Mouse (Mus musculus): ENCODE measurements at regions not wholly inside any gene's neighbourhood (a gene's known extent, or its start where the extent isn't known, plus 50 kb on each side); places are given as distances from the start of the nearest gene placed in this dataset.

DNA sequence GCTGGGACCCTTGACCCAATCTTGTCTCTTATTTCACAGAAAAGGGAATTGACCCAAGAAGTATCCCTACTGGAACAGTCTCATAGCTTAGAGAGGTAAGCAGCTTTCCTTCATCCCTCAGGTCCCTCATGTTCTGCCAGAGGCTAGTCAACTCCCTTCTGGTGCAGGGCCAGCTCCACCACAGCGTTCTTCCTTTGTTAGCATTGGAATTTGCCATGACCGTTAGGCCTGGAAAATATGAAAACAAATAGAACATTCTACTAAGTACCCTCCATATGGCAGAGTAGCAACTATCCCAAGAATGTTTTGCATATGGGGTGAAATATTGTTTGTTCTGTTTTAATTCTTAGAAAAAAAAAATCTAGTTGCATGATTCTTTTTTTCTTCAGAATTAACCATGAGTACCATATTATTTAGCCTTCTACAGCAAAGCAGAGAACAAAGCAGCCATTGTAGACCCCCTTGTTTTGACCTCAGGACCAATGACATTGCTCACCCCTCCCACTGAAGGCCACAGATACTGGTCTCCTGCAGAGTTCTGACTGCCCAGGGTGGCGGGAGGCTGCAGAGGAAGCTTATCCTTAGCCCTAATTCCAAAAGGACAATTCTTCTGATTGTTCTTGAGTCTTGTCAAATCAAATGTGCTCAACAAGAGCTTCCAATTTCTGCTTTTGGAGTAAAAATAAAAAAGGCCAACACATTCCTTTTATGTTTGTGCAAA lies 78.1 kb upstream of the Ehbp1 start:
- no peaks in the 10 kb centered on the region for H3K27me3 ChIP-seq (ENCODE audit: control insufficient read depth, insufficient read depth, low read length)
- no peak overlapping the region for H3K9ac ChIP-seq (ENCODE audit: low read length)
- no peaks in the 10 kb centered on the region for H3K9me3 ChIP-seq (replicated peaks; ENCODE audit: control insufficient read depth, low read length)
- 69% methylated on average over 3 of the region's 3 CpGs for WGBS
- H3K27ac ChIP-seq (ENCODE audit: low read length), result no peak overlapping the region
- H3K4me3 ChIP-seq (ENCODE audit: low read length), result no peak overlapping the region
- H3K4me1 ChIP-seq (ENCODE audit: control insufficient read depth, insufficient read depth, low read length), result no peaks in the 10 kb centered on the region
- no peak for ATAC-seq (replicated peaks; ENCODE audit: extremely low read depth, insufficient read depth, low FRiP score)
- no peak overlapping the region for H3K4me2 ChIP-seq (ENCODE audit: low read depth, low read length)
- no peaks in the 10 kb centered on the region for H3K36me3 ChIP-seq (ENCODE audit: control insufficient read depth, insufficient read depth)

DNA sequence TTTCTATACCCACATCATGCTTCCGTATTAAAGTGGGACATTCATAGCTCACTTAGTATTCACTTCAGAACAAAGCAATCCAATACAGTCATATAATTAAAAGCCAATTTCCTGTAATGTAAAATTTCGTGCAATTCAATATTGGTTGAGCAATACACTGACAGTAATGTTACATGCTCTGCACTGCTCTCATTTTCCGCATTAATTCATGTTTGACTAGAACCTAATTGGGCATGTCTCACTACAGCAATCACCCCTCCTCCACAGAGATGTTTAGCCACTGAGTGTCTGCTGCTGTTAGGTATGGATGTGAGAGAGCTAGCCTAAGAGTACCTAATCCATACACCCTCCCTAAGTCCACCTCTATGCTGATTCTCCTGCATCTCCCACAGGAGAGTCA lies 79.7 kb upstream of the Ehbp1 start:
- H3K4me2 ChIP-seq (ENCODE audit: low read depth, low read length), result no peak overlapping the region
- H3K9me3 ChIP-seq (replicated peaks; ENCODE audit: control insufficient read depth, low read length), result no peaks in the 10 kb centered on the region
- H3K27ac ChIP-seq (ENCODE audit: low read length), result no peak overlapping the region
- no peak overlapping the region for H3K9ac ChIP-seq (ENCODE audit: low read length)
- no peak for ATAC-seq (replicated peaks; ENCODE audit: extremely low read depth, insufficient read depth, low FRiP score)
- H3K4me1 ChIP-seq (ENCODE audit: control insufficient read depth, insufficient read depth, low read length), result no peaks in the 10 kb centered on the region
- no peak overlapping the region for H3K4me3 ChIP-seq (ENCODE audit: low read length)
- WGBS, result 88% methylated on average over 3 of the region's 3 CpGs
- no peaks in the 10 kb centered on the region for H3K36me3 ChIP-seq (ENCODE audit: control insufficient read depth, insufficient read depth)
- no peaks in the 10 kb centered on the region for H3K27me3 ChIP-seq (ENCODE audit: control insufficient read depth, insufficient read depth, low read length)

DNA sequence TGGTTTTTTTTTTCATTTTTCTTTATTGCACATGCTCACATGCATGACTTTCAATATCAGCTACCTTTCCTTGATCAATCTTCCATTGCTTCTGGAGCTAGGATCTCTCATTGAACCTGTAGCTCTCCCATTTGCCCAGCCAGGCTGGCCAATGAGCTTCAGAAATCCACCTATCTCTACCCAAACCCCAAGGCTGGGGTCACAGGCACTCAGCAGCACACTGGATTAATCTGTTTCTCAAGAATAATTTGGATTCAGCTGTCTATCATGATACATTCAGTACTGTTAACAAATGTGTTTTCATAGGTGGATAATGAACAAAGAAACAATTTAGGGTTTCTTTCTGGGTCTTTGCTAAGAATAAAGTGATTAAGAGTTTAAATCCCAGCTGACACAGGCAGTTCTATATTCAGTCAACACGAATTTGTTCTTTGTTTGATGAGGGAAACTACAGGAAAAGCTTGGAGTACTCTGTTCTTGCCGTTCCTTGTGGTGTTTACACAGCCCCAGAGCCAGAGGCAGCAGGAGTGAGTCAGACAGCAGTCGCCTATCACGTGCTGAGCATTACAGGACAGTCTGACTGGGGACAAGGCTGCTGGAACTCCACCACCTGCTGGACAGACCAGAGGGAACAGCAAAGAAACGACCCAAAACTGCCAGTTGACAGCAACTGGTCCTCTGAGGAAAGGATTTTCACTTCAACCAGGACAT lies 74.6 kb upstream of the Tmem17 start:
- no peak overlapping the region for H3K4me2 ChIP-seq (ENCODE audit: low read depth, low read length)
- peak overlapping the region; percentile 51; the same call in 1 of the 2 replicates for H3K27ac ChIP-seq (ENCODE audit: low read length)
- no peak overlapping the region for H3K9ac ChIP-seq (ENCODE audit: low read length)
- WGBS, result 6% methylated on average over 5 of the region's 5 CpGs
- no peaks in the 10 kb centered on the region for H3K9me3 ChIP-seq (replicated peaks; ENCODE audit: control insufficient read depth, low read length)
- ATAC-seq (replicated peaks; ENCODE audit: extremely low read depth, insufficient read depth, low FRiP score), result peak; percentile 93
- H3K4me3 ChIP-seq (ENCODE audit: low read length), result no peak overlapping the region
- no peaks in the 10 kb centered on the region for H3K36me3 ChIP-seq (ENCODE audit: control insufficient read depth, insufficient read depth)
- no peaks in the 10 kb centered on the region for H3K27me3 ChIP-seq (ENCODE audit: control insufficient read depth, insufficient read depth, low read length)
- H3K4me1 ChIP-seq (ENCODE audit: control insufficient read depth, insufficient read depth, low read length), result peaks cover 20% of the 10 kb centered on the region

DNA sequence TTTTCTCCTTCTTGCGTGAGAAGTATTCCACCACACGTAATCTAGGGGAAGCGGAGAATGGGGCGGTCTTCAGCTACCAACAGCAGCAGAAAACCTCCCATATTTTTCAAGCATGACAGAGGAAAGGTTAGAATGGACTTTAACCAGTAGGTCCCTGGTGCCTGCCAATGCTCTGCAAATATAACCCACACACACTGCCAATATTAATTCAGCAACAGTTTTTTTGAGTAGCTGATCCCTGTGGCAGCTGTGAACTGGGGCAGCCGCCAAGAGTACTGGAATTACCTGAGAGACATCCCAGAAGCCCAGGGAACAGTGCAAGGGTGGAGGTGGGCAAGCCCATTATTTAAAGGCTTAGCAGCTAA lies 74.1 kb upstream of the Tmem17 start:
- no peak for ATAC-seq (replicated peaks; ENCODE audit: extremely low read depth, insufficient read depth, low FRiP score)

DNA sequence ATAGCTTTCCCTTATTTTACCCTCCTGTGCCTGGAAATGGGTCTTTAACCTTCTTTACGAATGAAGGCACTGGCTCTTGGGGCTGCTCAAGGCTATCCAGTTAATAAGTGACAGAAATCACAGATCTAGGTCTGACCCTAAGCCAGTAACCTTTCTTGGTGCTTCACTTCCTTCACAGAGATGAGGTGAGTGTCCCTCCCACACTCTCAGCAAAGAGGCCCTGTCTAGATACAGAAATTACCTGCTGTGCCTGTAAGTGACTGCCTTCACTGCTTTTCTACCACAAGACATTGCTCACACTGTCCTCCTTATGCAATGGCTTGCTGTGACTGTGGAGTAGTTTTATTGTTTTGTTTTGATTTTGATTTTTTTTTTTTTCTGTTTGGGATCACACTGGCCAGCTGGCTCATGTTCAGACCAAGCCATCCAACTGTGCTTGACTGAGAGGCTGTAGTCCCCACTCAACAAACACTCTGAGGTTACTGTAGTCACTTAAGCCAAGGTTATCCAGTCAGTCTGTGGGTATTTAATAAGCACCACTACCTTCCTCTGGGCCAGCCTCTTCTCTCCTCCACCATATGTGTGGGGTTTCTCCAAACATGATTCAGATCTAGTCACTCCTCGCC lies 73.3 kb upstream of the Tmem17 start:
- Histone ChIP-seq H3K9ac (ENCODE audit: low read length) (no peak overlapping the region), H3K27ac (ENCODE audit: low read length) (0 out of 2 replicates have a peak overlapping the region, but pooled peaks have one; percentile 27), H3K4me1 (ENCODE audit: control insufficient read depth, insufficient read depth, low read length) (peaks cover 20% of the 10 kb centered on the region), H3K9me3 (replicated peaks; ENCODE audit: control insufficient read depth, low read length) (no peaks in the 10 kb centered on the region), H3K4me3 (ENCODE audit: low read length) (no peak overlapping the region), H3K4me2 (ENCODE audit: low read depth, low read length) (no peak overlapping the region), H3K36me3 (ENCODE audit: control insufficient read depth, insufficient read depth) (no peaks in the 10 kb centered on the region), H3K27me3 (ENCODE audit: control insufficient read depth, insufficient read depth, low read length) (no peaks in the 10 kb centered on the region)
- WGBS, result 73% methylated on average over 2 of the region's 2 CpGs
- ATAC-seq (replicated peaks; ENCODE audit: extremely low read depth, insufficient read depth, low FRiP score), result no peak

More for the DNA sequence above, 74.1 kb upstream of the Tmem17 start:
- H3K9ac ChIP-seq (ENCODE audit: low read length), result no peak overlapping the region
- no peaks in the 10 kb centered on the region for H3K27me3 ChIP-seq (ENCODE audit: control insufficient read depth, insufficient read depth, low read length)
- H3K36me3 ChIP-seq (ENCODE audit: control insufficient read depth, insufficient read depth), result no peaks in the 10 kb centered on the region
- peaks cover 20% of the 10 kb centered on the region for H3K4me1 ChIP-seq (ENCODE audit: control insufficient read depth, insufficient read depth, low read length)
- H3K9me3 ChIP-seq (replicated peaks; ENCODE audit: control insufficient read depth, low read length), result no peaks in the 10 kb centered on the region
- no peak overlapping the region for H3K4me2 ChIP-seq (ENCODE audit: low read depth, low read length)
- peak overlapping the region; percentile 51; the same call in 1 of the 2 replicates for H3K27ac ChIP-seq (ENCODE audit: low read length)
- 70% methylated on average over 5 of the region's 5 CpGs for WGBS
- no peak overlapping the region for H3K4me3 ChIP-seq (ENCODE audit: low read length)

DNA sequence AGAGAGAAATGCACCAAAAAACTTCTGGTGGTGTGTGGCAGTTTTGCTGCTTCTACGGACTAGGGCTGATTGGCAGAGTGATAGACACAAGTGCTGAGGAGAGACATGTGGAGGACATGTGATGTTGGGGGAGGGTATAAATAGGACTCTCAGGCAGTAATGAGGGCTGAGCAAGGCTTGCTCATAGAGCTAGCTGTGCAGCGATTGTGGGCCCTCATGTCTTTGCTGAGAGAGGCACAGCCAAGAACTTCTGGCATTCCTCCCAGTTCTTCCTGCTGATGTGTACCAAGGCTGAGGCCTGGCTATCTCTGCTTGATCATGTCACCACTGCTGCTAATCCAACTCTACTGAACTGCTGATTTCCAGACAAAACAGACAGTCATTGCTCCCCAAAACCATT lies 71.4 kb upstream of the Tmem17 start:
- H3K4me2 ChIP-seq (ENCODE audit: low read depth, low read length), result no peak overlapping the region
- H3K36me3 ChIP-seq (ENCODE audit: control insufficient read depth, insufficient read depth), result no peaks in the 10 kb centered on the region
- no peak overlapping the region for H3K4me3 ChIP-seq (ENCODE audit: low read length)
- peak overlapping the region; percentile 80 for H3K27ac ChIP-seq (ENCODE audit: low read length)
- no peaks in the 10 kb centered on the region for H3K9me3 ChIP-seq (replicated peaks; ENCODE audit: control insufficient read depth, low read length)
- H3K9ac ChIP-seq (ENCODE audit: low read length), result no peak overlapping the region
- WGBS, result 34% methylated on average over 2 of the region's 2 CpGs
- H3K4me1 ChIP-seq (ENCODE audit: control insufficient read depth, insufficient read depth, low read length), result peaks cover 20% of the 10 kb centered on the region
- H3K27me3 ChIP-seq (ENCODE audit: control insufficient read depth, insufficient read depth, low read length), result no peaks in the 10 kb centered on the region
- peak; percentile 68 for ATAC-seq (replicated peaks; ENCODE audit: extremely low read depth, insufficient read depth, low FRiP score)

DNA sequence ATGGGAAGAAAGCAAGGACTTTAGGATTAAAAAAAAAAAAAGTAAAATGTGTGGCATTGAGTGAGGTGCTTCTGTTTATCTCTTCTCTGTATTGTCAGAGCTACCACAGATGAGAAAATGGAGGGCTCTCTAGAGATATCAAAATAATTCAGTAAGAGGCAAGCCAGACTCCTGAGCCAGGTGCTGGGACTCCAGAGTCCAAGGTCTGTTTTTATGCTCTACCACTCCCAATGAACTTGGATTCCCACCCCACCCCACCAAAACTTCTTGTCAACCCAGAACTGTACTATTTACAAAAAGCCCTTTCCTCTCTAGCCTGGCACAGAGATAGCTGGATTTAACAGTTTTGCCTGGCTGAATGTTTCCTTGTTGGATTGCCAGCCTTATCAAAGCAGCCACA lies 58.7 kb upstream of the Tmem17 start:
- no peak overlapping the region for H3K4me3 ChIP-seq (ENCODE audit: low read length)
- no peaks in the 10 kb centered on the region for H3K27me3 ChIP-seq (ENCODE audit: control insufficient read depth, insufficient read depth, low read length)
- H3K27ac ChIP-seq (ENCODE audit: low read length), result no peak overlapping the region
- H3K4me1 ChIP-seq (ENCODE audit: control insufficient read depth, insufficient read depth, low read length), result no peaks in the 10 kb centered on the region
- no peaks in the 10 kb centered on the region for H3K36me3 ChIP-seq (ENCODE audit: control insufficient read depth, insufficient read depth)
- no peak for ATAC-seq (replicated peaks; ENCODE audit: extremely low read depth, insufficient read depth, low FRiP score)
- H3K9ac ChIP-seq (ENCODE audit: low read length), result no peak overlapping the region
- no peaks in the 10 kb centered on the region for H3K9me3 ChIP-seq (replicated peaks; ENCODE audit: control insufficient read depth, low read length)
- no peak overlapping the region for H3K4me2 ChIP-seq (ENCODE audit: low read depth, low read length)

DNA sequence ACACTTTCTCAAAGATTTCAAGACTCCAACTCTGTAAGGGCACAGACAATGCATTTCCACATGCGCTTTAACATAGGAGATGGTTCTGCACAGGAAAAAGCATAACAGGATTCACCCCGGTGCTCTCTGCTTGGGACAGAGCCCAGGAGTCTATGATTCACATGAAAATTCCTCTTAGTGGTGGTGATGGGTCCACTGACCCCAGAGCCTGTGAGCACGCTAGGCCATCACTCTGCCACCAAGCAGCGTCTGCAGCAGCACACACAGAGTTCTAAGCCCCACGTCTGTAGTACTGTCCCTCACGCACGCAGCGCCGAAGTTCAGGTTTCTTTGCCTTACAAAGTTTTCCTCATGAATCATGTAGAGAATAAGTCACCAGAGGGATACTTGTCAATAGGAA lies 55.6 kb upstream of the Tmem17 start:
- Histone ChIP-seq H3K27me3 (ENCODE audit: control insufficient read depth, insufficient read depth, low read length) (no peaks in the 10 kb centered on the region), H3K4me3 (ENCODE audit: low read length) (no peak overlapping the region), H3K9me3 (replicated peaks; ENCODE audit: control insufficient read depth, low read length) (no peaks in the 10 kb centered on the region), H3K36me3 (ENCODE audit: control insufficient read depth, insufficient read depth) (no peaks in the 10 kb centered on the region), H3K27ac (ENCODE audit: low read length) (no peak overlapping the region), H3K4me1 (ENCODE audit: control insufficient read depth, insufficient read depth, low read length) (no peaks in the 10 kb centered on the region), H3K4me2 (ENCODE audit: low read depth, low read length) (no peak overlapping the region), H3K9ac (ENCODE audit: low read length) (no peak overlapping the region)
- WGBS, result 86% methylated on average over 9 of the region's 9 CpGs
- no peak for ATAC-seq (replicated peaks; ENCODE audit: extremely low read depth, insufficient read depth, low FRiP score)

DNA sequence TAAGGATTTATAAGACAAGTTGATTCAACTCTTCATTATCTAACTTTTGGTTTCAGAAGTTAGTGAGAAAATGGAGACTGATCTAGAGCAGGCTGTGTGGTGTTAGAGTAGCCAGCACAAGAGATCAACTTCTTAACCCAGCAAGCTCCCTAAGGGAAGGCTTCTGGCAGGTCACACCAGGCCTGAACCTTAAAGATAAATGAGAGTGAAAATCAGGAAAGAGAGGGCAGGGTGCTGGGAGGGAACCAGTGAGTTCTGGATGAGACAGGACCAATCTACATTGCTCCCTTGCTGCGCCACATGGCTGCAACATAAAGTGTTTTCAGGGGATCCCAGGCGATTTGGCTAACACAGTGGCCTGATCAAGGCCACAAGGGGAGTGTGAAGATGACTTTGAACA lies 54.7 kb upstream of the Tmem17 start:
- no peaks in the 10 kb centered on the region for H3K27me3 ChIP-seq (ENCODE audit: control insufficient read depth, insufficient read depth, low read length)
- no peaks in the 10 kb centered on the region for H3K9me3 ChIP-seq (replicated peaks; ENCODE audit: control insufficient read depth, low read length)
- no peaks in the 10 kb centered on the region for H3K4me1 ChIP-seq (ENCODE audit: control insufficient read depth, insufficient read depth, low read length)
- ATAC-seq (replicated peaks; ENCODE audit: extremely low read depth, insufficient read depth, low FRiP score), result no peak
- 81% methylated on average over 2 of the region's 2 CpGs for WGBS
- H3K36me3 ChIP-seq (ENCODE audit: control insufficient read depth, insufficient read depth), result no peaks in the 10 kb centered on the region
- no peak overlapping the region for H3K27ac ChIP-seq (ENCODE audit: low read length)
- no peak overlapping the region for H3K4me2 ChIP-seq (ENCODE audit: low read depth, low read length)
- H3K4me3 ChIP-seq (ENCODE audit: low read length), result no peak overlapping the region
- H3K9ac ChIP-seq (ENCODE audit: low read length), result no peak overlapping the region

Measured in heart, embryonic 16.5 days (tissue).